Mouse (Mus musculus) thymus, adult 18-20 months (tissue): Measurements from ENCODE around the gene Top3b.
"Not testable (repeated sequence)": the region's sequence is repeated elsewhere in the genome, so short reads cannot be mapped to it uniquely, and the experiment has no call there.

Experiments used
- DNase-seq, 2 experiments: peaks; one replicate each; pipeline ENCODE4 v3.0.0; 2022; ENCODE audit warnings: mixed read lengths in 2 of 2

The Top3b gene

GRCm38 (mm10) chr16:16897056-16897584 lies 26.6 kb downstream of the Top3b start:
- no peak for DNase-seq

GRCm38 (mm10) chr16:16902329-16902728 lies 31.8 kb downstream of the Top3b start:
- DNase-seq, result no peak

GRCm38 (mm10) chr16:16903188-16903587 lies 32.7 kb downstream of the Top3b start:
- DNase-seq, result no peak

- DNase-seq, result no peak
Observed at GRCm38 (mm10) chr16:16907799-16908198, 37.3 kb downstream of the Top3b start.

- peak; percentile 45 to 61 for DNase-seq
Observed at GRCm38 (mm10) chr16:16911641-16912597, 41.4 kb downstream of the Top3b start.

GRCm38 (mm10) chr16:16913440-16913839 lies 42.9 kb downstream of the Top3b start:
- DNase-seq, result no peak

- DNase-seq, result no peak
Observed at GRCm38 (mm10) chr16:16918441-16919117, 48.0 kb downstream of the Top3b start.

GRCm38 (mm10) chr16:16921021-16921435 lies 50.5 kb downstream of the Top3b start:
- no peak for DNase-seq

- no peak for DNase-seq
Observed at GRCm38 (mm10) chr16:16924481-16924880, 53.9 kb downstream of the Top3b start.

- no peak for DNase-seq
Observed at GRCm38 (mm10) chr16:16926536-16926935, 56.0 kb downstream of the Top3b start.

GRCm38 (mm10) chr16:16928908-16929307 lies 58.4 kb downstream of the Top3b start:
- DNase-seq, result not testable (repeated sequence)

- no peak for DNase-seq
Observed at GRCm38 (mm10) chr16:16930326-16930725, 59.8 kb downstream of the Top3b start.

- DNase-seq, result no peak
Observed at GRCm38 (mm10) chr16:16930810-16931296, 60.3 kb downstream of the Top3b start.

GRCm38 (mm10) chr16:16939543-16939942 lies 69.0 kb downstream of the Top3b start:
- no peak for DNase-seq

GRCm38 (mm10) chr16:16941078-16941477 lies 70.5 kb downstream of the Top3b start:
- DNase-seq, result no peak
